Mouse (Mus musculus) ES-Bruce4 (cell line): ENCODE data around the gene Klk12.

ENCODE experiments used
- CTCF ChIP-seq: IDR thresholded peaks from one replicate; pipeline ENCODE4 v1.8.1; 2011; ENCODE audit warnings: low read depth, low read length
- EP300 ChIP-seq: IDR thresholded peaks from 2 replicates; pipeline ENCODE4 v1.6.1; 2011; ENCODE audit warnings: low read depth, low read length; ENCODE audit not compliant: insufficient read depth
- POLR2A ChIP-seq: IDR thresholded peaks from one replicate; pipeline ENCODE4 v1.8.1; 2011; ENCODE audit warnings: low read length; ENCODE audit not compliant: insufficient read depth

DNA sequence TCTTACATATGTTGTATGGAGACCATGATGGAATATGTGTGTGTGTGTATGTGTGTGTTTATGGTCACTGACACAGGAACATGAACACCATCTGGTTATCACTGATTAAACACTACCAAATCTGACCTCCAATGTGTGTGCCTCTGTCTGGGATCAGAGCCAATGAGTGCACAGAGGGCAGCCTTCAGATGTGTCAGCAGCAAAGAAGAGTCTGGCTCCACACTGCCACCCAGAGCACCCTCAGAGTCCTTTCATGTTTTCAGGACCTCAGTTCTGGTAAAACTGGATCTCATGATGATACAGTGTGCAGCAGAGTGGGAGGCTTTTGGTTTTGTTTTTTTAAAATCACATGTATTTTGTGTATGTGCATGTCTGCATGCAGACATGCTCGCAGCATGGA is 16.6 kb downstream of the Klk12 start:
- TF ChIP-seq CTCF, result peak; percentile 28
- no peak for TF ChIP-seq POLR2A
- no peak for TF ChIP-seq EP300
